1 mouse cellular context compared by ENCODE assay signal in the genomic region with DNA sequence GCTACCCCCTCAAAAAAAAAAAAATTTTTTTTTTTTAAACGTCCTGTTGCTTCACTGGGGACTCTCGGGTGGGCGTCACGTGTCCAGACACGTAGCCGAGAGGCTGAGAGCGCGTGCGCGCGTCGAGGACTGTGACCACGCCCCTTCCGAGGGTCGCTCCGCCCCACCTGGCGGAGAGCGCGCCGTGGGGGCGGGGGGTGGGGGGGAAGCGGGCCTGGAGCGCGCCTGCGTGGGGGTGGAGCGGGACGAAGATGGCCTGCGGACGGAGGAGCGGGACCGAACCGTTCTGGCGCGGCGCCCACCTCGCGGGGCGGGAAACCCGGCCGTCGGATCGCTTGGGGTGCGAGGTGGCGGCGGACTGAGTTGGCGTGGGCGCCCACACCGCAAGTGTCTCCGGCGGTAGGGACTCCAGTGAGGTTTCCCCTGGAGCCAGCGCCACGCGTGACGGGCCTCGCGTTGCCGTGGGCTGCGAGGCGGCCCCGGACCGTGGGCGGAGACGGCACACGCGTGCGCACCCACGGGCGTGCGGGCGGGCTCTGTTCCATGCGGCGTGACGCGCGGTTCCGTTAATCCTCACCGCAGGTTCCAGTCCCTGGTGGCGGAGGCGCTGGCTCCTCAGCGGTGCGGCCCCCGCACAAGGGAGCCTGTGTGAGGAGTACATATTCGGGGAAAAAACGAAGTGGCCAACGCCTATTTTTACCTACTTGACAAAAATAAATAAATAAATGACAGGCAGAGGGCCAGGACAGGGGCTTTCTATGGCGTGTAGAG.
A peak's percentile ranks its signal among the peaks of the same experiment; 100 is the strongest.
TF ChIP-seq lines count a peak whose summit lies in the region.

A gene (minus strand): TSS at position 170 of the 771 bp plus-strand sequence.

TF ChIP-seq in MEL, 35 proteins besides CTCF, POLR2A, EP300 and RAD21 (continued from another document):
- TF ChIP-seq POLR2AphosphoS5 (IDR thresholded peaks at IDR 0.05; ENCODE audit: borderline replicate concordance, low read depth, low read length) (no peak), E2F4 (IDR thresholded peaks at IDR 0.05; ENCODE audit: borderline replicate concordance, low read depth, low read length) (peak; percentile 38; the same call in 1 of the 2 replicates), ZMIZ1 (IDR thresholded peaks at IDR 0.05; ENCODE audit: low read depth, low read length) (no peak), TAL1 (IDR thresholded peaks at IDR 0.05; ENCODE audit: low read length) (no peak), ZC3H11A (IDR thresholded peaks at IDR 0.05; ENCODE audit: low read depth, low read length) (no peak), GATA1 (IDR thresholded peaks at IDR 0.05; ENCODE audit: low read depth, low read length) (no peak), CHD1 (IDR thresholded peaks at IDR 0.05; ENCODE audit: low read depth, low read length) (no peak; the same call in 1 of the 2 replicates), USF1 (IDR thresholded peaks at IDR 0.05; ENCODE audit: low read depth, low read length) (peak; percentile 97), JUND (IDR thresholded peaks at IDR 0.05; ENCODE audit: low read depth, low read length) (no peak)
